Mouse (Mus musculus) skeletal muscle tissue, adult 2 months (tissue): ENCODE data around the gene Nudcd3.

Source experiments
- DNase-seq: peaks from one replicate; pipeline ENCODE4 v3.0.0-alpha.2; 2012; ENCODE audit warnings: low read depth, low spot score

Gene Nudcd3

DNA sequence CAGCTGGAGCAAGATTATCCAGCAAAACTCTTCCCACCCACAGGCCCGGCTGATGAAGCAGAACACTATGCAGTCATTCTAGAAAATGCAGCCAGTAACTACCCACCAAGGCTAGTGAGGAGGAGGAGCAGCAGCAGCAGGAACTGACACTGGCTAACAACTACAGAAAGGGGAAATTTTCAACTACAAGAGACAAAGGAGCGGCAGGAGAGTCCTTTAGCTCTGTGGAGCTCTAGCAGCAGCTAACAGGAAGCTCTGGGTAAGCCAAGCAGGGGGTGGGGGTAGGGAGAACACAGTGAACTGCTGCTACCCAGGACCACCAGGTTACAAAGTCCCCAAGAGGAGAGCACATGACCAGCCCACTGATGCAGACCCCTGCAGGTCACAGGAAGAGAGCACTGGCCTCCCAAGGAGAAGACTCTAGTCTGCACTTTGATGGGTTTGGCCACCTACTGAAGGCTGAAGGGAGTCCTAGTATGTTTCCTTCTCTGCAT is 21.5 kb downstream of the Nudcd3 start:
- DNase-seq, result no peak

- DNase-seq, result no peak
Observed at GRCm38 (mm10) chr11:6177781-6178420, 22.3 kb downstream of the Nudcd3 start.

DNA sequence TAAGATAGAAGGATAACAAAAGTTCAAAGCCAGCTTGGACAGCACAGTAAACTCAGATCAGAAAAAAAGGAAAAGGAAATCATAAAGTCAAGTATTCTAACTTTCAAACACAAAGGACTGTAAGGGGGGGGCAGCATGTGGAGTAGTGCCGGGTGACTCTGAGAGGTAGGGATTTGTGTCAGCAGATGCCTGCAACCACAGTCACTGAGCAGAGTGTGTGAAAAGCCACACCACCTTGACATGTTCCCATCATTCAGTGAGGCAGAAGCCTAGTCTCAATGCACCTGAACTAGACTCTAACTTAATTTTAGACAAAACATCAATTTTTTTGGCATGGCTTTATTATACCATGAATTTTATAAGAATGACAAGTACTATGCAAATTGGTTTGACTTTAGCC is 24.7 kb downstream of the Nudcd3 start:
- DNase-seq, result no peak

DNA sequence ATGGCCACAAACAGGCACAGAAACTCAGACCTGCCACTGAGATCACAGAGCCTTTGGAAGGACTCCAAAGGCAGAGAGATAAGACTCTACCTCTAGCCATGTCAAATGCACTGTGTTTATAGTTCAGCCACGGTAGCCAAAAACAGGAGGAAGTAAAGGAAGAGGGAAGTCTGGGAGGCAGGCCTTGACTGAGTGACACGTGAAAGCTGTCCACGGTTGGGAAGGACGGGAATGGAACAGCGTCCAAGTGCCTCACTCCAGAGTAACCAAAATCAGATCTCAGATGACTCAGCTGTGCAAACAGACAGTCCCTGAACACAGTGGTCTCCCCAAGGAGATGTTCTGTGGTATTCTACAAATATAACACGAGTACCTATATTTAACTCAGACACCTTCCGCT is 25.5 kb downstream of the Nudcd3 start:
- DNase-seq, result no peak

- DNase-seq, result no peak
Observed at GRCm38 (mm10) chr11:6169041-6169663, 31.1 kb downstream of the Nudcd3 start.

DNA sequence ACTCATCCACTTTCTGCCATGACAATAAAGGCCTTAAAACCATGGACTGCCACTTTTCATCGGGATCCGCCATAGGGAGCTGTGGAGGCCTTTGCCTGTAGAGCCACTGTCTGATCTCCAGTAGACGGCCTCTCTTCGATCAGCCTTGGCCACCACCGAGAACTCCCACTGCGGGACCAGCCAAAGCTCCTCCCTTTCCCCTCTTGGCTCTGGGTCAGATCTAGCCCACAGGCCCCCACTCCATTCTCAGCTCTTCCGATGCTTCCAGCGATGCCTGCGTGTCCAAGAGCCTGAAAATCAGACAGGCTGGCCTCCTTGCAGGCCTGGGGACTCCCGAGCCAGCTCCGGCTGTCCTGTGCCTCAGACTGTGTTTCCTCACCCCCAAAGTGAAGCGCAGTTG is 33.9 kb downstream of the Nudcd3 start:
- DNase-seq, result no peak

DNA sequence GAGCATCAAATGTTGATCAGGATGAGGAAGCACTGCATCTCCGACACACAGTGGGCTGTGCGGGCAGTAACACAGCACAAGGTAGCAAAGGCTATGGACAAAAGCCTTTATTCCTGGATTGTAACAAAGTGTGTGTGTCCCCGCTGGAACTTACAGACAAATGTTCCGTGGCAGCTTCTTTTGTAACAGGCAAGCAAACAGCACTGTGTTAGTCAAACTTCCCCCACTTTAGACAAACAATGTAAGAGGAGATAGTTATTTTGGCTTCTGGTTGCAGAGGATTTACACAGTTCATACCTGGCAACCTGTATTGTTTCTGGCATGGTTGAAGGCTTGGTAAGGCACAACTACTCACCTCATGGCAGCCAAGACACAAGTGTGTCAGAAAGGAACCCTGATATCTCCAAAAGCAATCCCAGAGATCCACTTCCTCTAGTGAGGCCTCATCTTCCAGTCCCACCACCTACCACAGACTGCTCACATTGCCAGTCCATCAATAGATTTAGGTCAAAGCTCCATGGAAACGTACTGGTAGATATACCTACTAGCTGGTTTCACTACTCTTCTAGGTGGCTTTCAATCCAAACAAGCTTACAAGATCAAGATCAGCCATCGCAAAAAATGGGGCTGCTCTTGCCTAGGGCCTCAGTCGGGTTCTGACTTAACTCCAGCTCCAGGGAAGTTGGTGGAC is 34.7 kb downstream of the Nudcd3 start:
- DNase-seq, result no peak

DNA sequence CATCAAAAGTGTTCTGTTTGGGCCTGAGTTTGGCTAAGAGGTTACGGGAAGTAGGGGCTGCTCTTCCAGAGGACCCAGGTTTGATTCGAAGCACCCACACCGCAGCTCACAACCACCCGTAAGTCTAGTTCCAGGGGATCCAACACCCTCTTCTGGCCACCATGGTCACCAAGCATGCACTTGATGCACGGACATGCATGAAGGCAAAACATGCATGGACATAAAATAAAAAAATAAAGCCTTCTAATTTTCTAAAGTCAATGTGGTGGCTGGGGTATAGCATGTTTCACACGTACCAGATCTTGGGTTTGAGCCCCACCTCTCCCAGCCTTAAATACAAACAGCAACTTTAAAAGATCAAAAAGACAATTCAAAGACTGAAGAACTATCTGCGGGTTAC is 35.4 kb downstream of the Nudcd3 start:
- no peak for DNase-seq

DNA sequence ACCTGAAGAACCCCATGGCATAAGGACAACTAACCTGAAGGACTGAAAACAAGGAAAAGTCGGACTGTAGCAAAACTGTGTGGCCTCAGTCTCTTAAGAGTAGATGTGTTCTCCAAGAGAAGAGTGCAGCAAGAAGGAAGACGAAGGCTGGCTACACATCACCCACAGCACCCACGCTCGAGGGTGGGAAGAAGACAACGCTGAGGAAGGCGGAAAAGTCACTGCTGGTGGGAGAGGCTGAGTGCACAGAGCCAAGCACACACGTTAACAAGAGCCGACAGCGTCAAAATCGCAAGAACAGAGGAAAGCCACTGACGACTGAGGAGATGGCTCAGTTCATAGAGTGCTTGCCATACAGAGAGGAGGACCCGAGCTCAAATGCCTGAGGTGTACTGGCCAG is 36.5 kb downstream of the Nudcd3 start:
- no peak for DNase-seq

DNA sequence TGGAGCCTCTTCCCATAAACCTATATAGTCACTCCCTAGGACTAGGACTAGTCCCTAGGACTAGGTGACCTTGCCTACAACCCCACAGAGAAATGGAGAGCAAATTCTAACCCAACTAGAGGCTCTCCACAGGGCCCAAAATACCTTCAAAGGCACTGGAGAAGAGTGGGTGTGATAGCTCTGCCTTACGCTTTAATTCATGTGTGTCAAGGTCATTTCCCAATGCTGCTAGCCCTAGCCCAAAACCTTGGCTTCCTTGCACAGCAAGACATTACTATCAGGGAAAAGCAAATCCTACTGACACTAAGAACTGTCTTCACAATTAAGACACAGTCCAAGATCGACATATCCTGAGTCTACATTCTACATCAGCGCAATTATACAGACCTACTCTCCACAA is 37.2 kb downstream of the Nudcd3 start:
- no peak for DNase-seq

GRCm38 (mm10) chr11:6161549-6161948 is 38.7 kb downstream of the Nudcd3 start:
- no peak for DNase-seq

DNA sequence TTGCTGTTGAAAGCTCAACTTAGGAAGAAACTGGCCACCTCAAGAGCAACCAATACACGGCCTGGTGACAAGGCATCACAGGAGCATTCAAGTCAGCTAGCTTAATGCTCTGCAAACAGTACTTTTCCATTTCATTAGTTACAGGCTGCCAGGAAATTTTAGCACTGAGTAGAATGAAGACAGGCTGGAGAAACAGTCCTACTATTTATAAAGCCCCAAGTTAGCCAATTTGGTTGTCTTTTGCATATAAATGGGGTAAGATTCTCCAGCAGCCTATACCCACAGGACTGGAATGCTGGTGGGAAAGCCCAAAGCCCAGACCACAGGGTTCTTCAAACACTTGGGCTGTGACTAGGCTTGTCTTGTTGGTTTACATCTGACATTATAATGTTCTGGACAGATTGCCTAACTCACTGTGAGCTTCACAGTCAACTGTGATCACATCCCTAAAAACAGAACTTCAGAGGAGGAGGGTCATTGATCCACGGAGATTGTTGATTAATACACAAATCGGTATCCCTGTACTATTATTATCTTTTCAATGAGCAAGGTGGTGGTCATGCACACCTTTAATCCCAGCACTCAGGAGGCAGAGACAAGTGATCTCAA is 39.4 kb downstream of the Nudcd3 start:
- no peak for DNase-seq

- DNase-seq, result no peak
Observed at GRCm38 (mm10) chr11:6159704-6160275, 40.4 kb downstream of the Nudcd3 start.

- no peak for DNase-seq
Observed at GRCm38 (mm10) chr11:6158515-6158914, 41.7 kb downstream of the Nudcd3 start.

- no peak for DNase-seq
Observed at GRCm38 (mm10) chr11:6157119-6157518, 43.1 kb downstream of the Nudcd3 start.

DNA sequence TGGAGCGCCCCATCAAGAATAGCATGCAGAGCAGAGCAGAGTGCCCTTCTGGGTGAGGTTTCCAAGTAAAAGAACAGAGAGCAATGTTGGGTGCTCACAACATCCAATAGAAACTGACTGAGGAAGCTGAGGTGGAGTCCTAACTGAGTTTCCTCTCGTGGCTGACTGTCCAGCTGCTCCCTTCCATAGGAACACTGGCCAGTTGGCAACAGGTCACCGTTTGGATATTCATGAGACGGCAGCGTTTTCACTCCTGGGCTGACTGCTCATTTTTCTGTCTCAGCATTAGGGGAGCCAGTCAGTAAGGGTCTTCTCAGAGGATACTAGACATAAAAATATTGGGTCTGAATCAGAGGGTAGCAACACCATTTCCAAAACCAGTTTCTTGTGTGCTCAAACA is 43.6 kb downstream of the Nudcd3 start:
- no peak for DNase-seq

- DNase-seq, result no peak
Observed at GRCm38 (mm10) chr11:6154211-6154701, 46.0 kb downstream of the Nudcd3 start.

- DNase-seq, result no peak
Observed at GRCm38 (mm10) chr11:6152864-6153263, 47.4 kb downstream of the Nudcd3 start.

DNA sequence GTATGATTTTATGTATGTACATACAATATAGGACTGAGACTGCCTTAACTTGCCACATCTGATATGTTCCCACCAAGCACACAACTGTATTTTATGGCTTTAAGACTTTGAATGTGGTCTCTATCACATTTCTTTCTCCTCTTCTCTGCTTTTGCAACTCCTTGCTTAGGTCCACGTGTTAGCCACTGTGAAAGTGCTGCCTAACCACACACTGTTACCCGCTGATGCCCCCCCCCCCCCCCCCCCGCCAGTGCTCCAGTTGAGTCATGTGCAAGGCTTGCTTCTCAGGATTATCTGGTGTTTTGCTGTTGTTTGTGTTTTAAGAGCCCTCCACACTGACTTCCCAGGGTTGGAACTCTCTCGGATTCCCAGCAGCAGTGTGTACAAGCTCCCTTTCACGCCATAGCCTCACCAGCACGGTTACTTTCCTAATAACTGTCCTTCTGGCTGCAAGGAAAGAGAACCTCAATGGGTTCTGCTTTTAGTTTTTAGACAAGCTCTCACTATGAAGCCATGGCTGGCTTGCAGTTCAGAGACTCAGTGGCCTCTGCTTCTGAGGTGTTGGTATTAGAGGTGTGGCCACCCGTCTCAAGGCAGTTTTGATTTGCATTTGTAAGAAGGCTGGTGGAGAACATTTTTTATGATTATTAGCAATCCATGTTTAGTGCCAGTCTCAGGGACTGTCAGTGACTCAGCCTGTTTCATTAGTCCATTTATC is 61.8 kb downstream of the Nudcd3 start:
- no peak for DNase-seq

DNA sequence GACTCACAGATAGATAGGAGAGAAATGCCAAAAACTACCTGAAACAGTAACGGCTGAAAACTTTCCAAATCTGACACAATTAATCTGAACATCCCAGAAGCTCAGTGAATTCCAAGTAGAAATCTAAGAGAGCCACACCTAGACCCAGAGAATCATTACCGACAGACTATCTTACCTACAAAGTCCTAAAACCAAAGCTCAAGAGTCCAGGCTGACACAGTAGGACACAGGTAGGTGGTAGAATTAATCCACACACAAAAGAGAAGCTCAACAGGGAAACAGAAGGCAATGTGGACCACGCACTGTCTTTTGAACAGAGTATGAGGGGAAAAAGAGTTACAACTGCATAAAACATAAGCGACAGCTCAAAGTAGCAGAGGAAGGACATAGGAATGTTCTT is 67.3 kb downstream of the Nudcd3 start:
- no peak for DNase-seq

DNA sequence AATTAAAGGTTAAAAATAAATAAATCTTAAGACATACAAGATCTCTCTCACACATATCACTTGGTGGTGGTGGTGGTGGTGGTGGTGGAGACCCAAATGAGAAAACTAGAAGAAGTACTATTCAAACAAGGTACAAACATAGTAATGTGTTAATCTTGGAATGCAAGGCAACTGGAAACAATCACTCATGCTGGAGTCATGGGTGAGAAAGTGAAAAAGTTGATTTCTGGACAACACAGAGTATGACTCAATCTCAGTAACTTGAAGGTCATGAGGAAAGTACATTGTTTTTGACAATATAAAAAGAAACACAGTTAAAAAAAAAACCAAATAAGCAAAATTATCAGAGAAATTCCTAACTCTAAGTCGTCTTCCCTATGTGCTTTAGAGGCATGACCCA is 69.6 kb downstream of the Nudcd3 start:
- DNase-seq, result no peak
